Mouse (Mus musculus) hematopoietic stem cell, adult 5-6 weeks (primary cell): ENCODE results near the gene Pank3. TPM values are rescaled to one million over a fixed set of nuclear protein-coding genes. Genes with fewer than 3 reads are reported as not detected.
"Not testable (repeated sequence)": the region's sequence is repeated elsewhere in the genome, so short reads cannot be mapped to it uniquely, and the experiment has no call there.

Experiments
- ATAC-seq, 2 experiments: fragments of 125-278 bp in 1 of 2; replicated peaks in 1 of 2; 2 replicates each; pipeline ENCODE4 v1.8.0; 2016 to 2017; ENCODE audit warnings: inconsistent platforms in 2 of 2, mild to moderate bottlenecking in 2 of 2, moderate number of reproducible peaks in 2 of 2, low read depth in 1 of 2, moderate TSS enrichment in 1 of 2; ENCODE audit not compliant: low FRiP score in 2 of 2, poor library complexity in 2 of 2, severe bottlenecking in 2 of 2, insufficient read depth in 1 of 2, low TSS enrichment in 1 of 2
- total RNA-seq: library from RNA; stranded (forward); fragments of 172-1452, 232-1000 nt; gene quantifications from 2 replicates; pipeline ENCODE4 v1.2.3, GENCODE M21; 2017

Pank3 gene
- total RNA-seq, 1 experiment from 2014 or later = 45.0 TPM

DNA sequence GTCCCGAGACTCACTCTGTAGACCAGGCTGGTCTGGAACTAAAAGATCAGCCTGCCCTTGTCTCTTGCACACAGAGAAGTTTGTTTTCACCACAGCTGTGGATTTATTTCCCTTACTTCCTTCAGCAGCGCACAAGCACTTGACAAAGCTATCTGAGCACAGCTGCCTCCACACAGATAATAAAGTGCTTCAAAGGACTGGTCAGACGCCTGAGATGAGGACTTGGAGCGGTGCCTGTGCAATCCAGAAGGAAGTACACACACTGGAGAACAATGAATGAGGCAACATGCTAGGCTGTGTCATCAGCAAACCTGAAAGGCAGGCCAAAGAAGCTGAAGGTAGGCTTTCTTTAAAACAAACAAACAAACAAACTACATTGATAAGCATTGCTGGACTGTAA is 62.9 kb downstream of the Pank3 start:
- ATAC-seq = no peak

DNA sequence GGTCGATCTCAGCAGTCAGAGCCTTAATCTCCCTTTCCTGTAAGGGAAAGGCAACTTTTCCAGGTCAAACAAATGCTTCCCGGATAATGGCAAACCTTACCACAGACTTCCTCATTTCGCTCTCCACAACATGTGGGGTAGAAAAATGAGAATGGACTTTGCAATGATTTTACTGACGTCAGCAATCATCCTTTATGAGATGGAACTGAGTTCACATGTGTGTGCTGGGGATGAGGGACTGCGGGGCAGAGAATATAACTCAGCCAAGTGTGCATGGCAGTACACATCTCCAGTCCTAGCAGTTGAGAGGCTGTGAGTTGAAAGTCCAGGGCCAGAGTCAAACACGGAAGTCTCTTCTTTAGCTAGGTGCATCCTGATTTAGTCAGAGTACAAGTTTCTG is 64.0 kb downstream of the Pank3 start:
- ATAC-seq = no peak

DNA sequence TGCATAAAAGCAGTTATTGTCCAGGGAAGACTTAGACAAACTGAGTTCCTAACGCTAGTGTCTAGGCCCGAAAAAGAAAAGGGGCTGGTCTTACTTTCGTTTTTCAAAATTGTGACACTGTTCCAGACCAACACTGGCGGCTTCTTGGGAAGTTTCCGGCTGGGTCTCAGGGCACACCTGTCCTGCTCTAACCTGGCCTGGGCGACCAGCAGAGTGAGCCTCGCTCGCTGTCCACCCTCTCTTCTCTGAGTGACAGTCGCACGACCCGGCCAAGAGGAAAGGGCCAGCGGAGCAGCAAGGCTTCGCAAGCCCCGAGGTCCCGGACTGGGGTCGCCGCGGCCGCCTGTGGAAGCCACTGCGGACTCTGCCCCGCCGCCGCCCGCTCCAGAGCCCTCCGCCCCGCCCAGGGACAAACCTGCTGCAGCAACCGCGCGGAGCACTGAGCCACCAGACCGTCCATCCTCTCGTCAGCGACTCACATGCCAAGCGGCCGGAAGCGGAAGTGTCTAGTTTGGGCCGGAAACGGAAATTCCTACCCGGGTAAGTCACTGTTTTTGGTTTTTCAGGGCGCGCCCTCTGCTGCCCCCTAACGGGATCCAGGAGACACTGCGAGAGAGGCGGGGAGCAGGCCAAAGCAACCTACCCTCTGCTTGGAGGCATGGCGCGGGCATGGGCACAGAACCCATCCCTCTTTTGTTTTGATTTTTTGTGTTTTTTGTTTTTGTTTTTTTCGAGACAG is 64.9 kb downstream of the Pank3 start, which contains the start of gene Rars:
Gene Rars (minus strand): TSS at position 485 of the 739 bp plus-strand sequence.
- peak; percentile 87 to 91 for ATAC-seq

DNA sequence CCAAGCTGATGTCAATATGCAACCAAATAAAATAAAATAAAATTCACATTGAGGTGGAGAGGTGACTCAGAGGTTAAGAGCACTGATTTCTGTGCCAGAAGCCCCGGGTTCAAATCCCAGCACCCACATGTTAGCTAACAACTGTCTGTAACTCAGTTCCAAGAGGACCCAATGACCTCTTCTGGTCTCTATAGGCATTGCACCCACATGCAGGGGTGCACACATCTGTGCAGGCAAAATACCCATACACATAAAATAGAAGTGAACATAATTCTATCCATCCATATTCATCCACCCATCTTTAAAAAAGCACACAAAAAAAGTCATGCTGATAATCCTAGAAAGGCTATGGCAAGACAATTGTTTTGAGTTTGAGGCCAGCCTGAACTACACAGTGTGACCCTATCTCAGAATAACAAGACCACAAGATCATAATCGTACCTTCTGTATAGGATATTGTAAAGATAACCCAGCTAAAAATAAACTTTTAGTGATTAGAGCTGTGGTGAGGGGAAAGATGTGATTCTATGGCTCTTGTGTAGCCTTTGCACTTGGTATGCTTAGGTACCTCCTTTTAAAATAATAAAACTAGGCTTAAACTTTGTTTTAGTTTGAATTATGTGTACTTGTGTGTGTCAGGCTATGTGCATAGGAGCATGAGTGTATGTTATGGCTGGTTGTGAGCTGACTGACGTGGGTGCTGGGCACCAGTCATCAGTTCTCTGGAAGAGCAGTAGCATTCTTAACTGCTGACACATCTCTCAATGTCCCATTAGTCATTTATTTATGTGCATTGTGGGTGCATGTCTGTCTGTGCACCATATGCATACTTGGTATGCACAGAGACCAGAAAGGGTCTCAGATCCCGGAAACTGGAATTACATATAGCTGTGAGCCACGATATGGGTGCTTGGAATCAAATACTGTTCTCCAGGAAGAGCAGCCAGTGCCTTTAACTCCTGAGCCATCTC is 68.2 kb downstream of the Pank3 start:
- ATAC-seq = no peak

DNA sequence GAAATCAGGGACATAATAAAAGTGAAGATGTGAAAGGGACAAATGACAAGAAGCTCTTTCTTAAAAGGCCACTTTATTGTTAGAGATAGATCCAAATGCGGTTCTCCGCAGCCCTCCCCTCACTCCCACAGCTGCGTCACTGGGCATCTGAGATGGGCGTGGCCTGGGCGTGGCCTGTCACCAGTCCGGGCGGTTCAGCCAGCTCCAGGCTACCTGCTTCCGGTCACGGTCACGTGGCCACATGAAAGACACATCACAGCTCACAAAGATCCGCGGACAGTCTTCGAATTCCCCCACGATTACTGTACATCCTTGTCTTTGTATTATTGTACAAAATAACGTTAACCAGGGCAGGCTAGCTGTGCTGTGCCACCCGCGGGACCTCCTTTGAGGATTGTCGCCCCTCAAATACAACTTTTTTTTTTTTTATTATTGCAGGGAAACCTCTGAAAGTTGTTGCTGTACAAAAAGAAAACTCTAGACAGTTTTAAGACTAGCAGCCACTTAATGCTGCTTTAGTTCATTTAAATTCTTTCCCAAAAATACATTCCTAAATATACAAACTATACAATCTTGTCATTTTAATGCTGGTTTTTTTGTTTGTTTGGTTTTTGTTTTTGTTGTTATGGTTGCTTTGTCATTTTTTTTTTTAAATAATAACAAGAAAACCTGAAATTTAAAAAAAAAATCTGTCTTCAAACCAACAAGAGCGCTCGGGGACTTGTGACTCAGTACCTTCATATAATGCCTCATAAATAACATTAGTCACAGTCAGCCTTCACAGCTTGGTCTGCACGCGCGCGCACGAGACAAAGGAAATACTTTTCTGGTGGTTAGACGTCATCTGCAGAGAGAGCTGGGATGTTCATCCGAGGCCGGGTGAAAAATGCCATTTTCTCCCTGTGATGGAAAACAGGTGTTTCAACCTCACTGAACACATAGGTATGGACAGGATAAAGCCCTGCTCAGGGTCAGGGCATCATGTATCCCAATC is 69.4 kb downstream of the Pank3 start:
- ATAC-seq = peak; percentile 80 to 85

DNA sequence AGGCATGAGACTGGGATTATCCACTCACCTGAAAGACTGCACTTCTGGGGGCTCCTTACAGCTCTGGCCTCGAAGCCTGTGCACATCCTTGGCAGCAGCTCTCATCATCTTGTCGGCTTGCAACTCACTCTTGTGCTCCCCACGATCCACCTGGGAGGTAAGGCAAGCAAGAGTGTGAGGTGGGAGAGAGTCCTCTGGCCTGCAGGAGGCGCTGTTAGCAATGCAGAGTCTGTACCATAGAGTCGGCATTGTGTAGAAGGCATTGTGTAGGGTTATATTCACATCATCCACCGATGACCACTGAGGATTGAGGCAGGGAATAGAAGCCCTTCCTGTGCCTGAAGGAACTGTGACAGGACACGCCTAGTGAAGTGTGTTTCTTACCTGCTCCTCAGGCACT is 71.0 kb downstream of the Pank3 start:
- ATAC-seq = no peak

DNA sequence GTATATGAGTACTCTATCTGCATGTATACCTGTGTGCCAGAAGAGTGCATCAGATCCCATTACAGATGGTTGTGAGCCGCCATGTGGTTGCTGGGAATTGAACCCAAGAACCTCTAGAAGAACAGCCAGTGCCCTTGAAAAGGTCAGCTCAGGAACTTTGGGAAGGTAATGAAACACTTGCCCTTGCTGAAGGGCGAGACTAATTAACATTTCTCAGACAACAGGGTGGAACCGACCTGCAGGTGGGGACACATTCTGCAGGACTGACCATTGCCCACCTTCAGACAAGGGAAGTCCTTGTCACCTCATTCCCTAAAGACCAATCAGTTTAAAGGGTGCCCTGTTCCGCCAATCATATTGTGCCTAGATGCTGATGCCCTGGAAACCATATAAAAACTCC is 71.5 kb downstream of the Pank3 start:
- ATAC-seq = not testable (repeated sequence)

Other genes with a start within 250 kb of the Pank3 start
- 0.15 TPM in 1 of 2 replicates, not detected in the other for gene Fbll1, start 29.4 kb downstream of the Pank3 start, total RNA-seq
- gene Rars, start 65.0 kb downstream of the Pank3 start, total RNA-seq = 97.1 and 102 TPM in 2 replicates
- 0.05 and 0.25 TPM in 2 replicates for gene Wwc1, start 211.0 kb downstream of the Pank3 start, total RNA-seq